Mouse (Mus musculus): ENCODE results near the gene Wdr31. TPM values are rescaled to one million over a fixed set of nuclear protein-coding genes. Genes with fewer than 3 reads are reported as not detected.

The Wdr31 gene
- total and polyA plus RNA-seq, 3 experiments: 0.52 to 2.0 (median 1.8) TPM

GRCm38 (mm10) chr4:62492682-62493081 lies 22.0 kb upstream of the Wdr31 start:
- TF ChIP-seq TAL1 (conservative IDR thresholded peaks at IDR 0.05; ENCODE audit: low read depth, low read length) (no peak), GATA1 (IDR thresholded peaks at IDR 0.05; ENCODE audit: borderline replicate concordance, low read length) (no peak), POLR2AphosphoS5 (IDR thresholded peaks at IDR 0.05; ENCODE audit: insufficient replicate concordance, low read depth, low read length) (no peak), CTCF (IDR thresholded peaks at IDR 0.05; ENCODE audit: low read depth, low read length) (no peak), GATA2 (IDR thresholded peaks at IDR 0.05; ENCODE audit: borderline replicate concordance, low read depth, low read length) (no peak)
- peaks cover 18% of the 10 kb centered on the region; the same call in 1 of the 2 replicates for H3K27me3 ChIP-seq (ENCODE audit: insufficient read depth, low read length)
- ATAC-seq (ENCODE audit: extremely low read depth, insufficient number of reproducible peaks, low FRiP score, poor library complexity, severe bottlenecking) (no peak), DNase-seq (ENCODE audit: low spot score) (no peak)
- H3K9me3 ChIP-seq (replicated peaks): no peaks in the 10 kb centered on the region
- H3K4me3 ChIP-seq (ENCODE audit: low read depth, low read length): no peak overlapping the region
- H3K36me3 ChIP-seq (replicated peaks): peaks cover 5% of the 10 kb centered on the region
- H3K4me1 ChIP-seq (ENCODE audit: insufficient read depth, low read depth, low read length): peaks cover 19% of the 10 kb centered on the region

DNA sequence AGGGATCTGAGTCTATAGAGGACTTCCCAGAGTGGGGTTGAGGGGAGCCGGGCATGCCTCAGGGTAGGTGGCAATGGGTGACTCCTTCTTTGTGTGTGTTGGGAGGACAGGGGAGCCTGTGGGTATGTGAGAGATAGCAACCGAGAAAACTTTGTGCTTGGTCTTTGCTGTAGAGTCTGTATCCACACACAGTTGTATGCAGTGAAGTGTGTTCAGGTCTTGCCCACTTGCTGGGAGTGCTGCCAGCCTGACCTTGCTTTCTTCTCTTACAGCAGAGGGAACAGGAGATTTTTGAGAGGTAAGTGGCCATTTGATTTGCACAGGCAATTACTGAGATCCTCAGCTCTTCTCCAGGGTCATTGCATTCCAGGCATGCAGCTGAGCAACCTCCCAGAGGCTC lies 17.2 kb upstream of the Wdr31 start:
- no peaks in the 10 kb centered on the region for H3K9me3 ChIP-seq (replicated peaks)
- ATAC-seq (ENCODE audit: extremely low read depth, insufficient number of reproducible peaks, low FRiP score, poor library complexity, severe bottlenecking): no peak
- TF ChIP-seq TAL1 (conservative IDR thresholded peaks at IDR 0.05; ENCODE audit: low read depth, low read length): no peak
- no peak for TF ChIP-seq CTCF (IDR thresholded peaks at IDR 0.05; ENCODE audit: low read depth, low read length)
- TF ChIP-seq GATA2 (IDR thresholded peaks at IDR 0.05; ENCODE audit: borderline replicate concordance, low read depth, low read length): no peak
- no peak for TF ChIP-seq POLR2AphosphoS5 (IDR thresholded peaks at IDR 0.05; ENCODE audit: insufficient replicate concordance, low read depth, low read length)
- TF ChIP-seq GATA1 (IDR thresholded peaks at IDR 0.05; ENCODE audit: borderline replicate concordance, low read length): no peak

DNA sequence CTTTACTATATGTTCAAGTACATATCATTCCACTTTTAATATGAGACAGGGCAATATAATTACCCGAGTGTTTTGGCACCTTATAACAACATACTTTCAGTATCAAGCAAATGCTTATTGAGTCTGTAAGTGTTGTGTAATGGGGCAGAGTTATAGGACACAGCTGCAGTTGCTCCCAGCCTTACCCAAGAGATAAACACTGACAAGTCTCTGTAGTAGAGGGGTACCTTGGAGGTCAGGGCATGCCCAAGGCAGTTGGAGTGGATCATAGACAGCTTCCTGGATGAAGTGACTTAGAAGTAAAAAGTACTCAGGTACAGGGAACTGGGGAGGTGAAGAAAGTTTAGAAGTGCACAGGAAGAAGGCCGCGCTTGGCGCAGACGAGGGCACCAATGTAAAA lies 16.5 kb upstream of the Wdr31 start:
- Histone ChIP-seq H3K4me3 (ENCODE audit: low read depth, low read length) (no peak overlapping the region), H3K4me1 (ENCODE audit: insufficient read depth, low read depth, low read length) (peaks cover 19% of the 10 kb centered on the region), H3K36me3 (replicated peaks) (no peaks in the 10 kb centered on the region), H3K9me3 (replicated peaks) (no peaks in the 10 kb centered on the region), H3K27me3 (ENCODE audit: insufficient read depth, low read length) (no peaks in the 10 kb centered on the region)
- TF ChIP-seq CTCF (IDR thresholded peaks at IDR 0.05; ENCODE audit: low read depth, low read length) (no peak), GATA2 (IDR thresholded peaks at IDR 0.05; ENCODE audit: borderline replicate concordance, low read depth, low read length) (no peak), GATA1 (IDR thresholded peaks at IDR 0.05; ENCODE audit: borderline replicate concordance, low read length) (no peak), POLR2AphosphoS5 (IDR thresholded peaks at IDR 0.05; ENCODE audit: insufficient replicate concordance, low read depth, low read length) (no peak), TAL1 (conservative IDR thresholded peaks at IDR 0.05; ENCODE audit: low read depth, low read length) (no peak)
- DNase-seq (ENCODE audit: low spot score) (no peak), ATAC-seq (ENCODE audit: extremely low read depth, insufficient number of reproducible peaks, low FRiP score, poor library complexity, severe bottlenecking) (no peak)

More for the DNA sequence above, 17.2 kb upstream of the Wdr31 start:
- no peak for DNase-seq (ENCODE audit: low spot score)
- Histone ChIP-seq H3K4me1 (ENCODE audit: insufficient read depth, low read depth, low read length) (peaks cover 19% of the 10 kb centered on the region), H3K27me3 (ENCODE audit: insufficient read depth, low read length) (peaks cover 6% of the 10 kb centered on the region; the same call in 1 of the 2 replicates), H3K36me3 (replicated peaks) (no peaks in the 10 kb centered on the region), H3K4me3 (ENCODE audit: low read depth, low read length) (no peak overlapping the region)

GRCm38 (mm10) chr4:62486162-62486696 lies 15.5 kb upstream of the Wdr31 start:
- DNase-seq (ENCODE audit: low spot score): no peak
- Histone ChIP-seq H3K36me3 (replicated peaks) (no peaks in the 10 kb centered on the region), H3K27me3 (ENCODE audit: insufficient read depth, low read length) (no peaks in the 10 kb centered on the region), H3K9me3 (replicated peaks) (no peaks in the 10 kb centered on the region), H3K4me1 (ENCODE audit: insufficient read depth, low read depth, low read length) (peaks cover 19% of the 10 kb centered on the region), H3K4me3 (ENCODE audit: low read depth, low read length) (no peak overlapping the region)
- TF ChIP-seq TAL1 (conservative IDR thresholded peaks at IDR 0.05; ENCODE audit: low read depth, low read length) (no peak), CTCF (IDR thresholded peaks at IDR 0.05; ENCODE audit: low read depth, low read length) (no peak), GATA2 (IDR thresholded peaks at IDR 0.05; ENCODE audit: borderline replicate concordance, low read depth, low read length) (no peak), POLR2AphosphoS5 (IDR thresholded peaks at IDR 0.05; ENCODE audit: insufficient replicate concordance, low read depth, low read length) (no peak), GATA1 (IDR thresholded peaks at IDR 0.05; ENCODE audit: borderline replicate concordance, low read length) (no peak)
- ATAC-seq (ENCODE audit: extremely low read depth, insufficient number of reproducible peaks, low FRiP score, poor library complexity, severe bottlenecking): no peak

DNA sequence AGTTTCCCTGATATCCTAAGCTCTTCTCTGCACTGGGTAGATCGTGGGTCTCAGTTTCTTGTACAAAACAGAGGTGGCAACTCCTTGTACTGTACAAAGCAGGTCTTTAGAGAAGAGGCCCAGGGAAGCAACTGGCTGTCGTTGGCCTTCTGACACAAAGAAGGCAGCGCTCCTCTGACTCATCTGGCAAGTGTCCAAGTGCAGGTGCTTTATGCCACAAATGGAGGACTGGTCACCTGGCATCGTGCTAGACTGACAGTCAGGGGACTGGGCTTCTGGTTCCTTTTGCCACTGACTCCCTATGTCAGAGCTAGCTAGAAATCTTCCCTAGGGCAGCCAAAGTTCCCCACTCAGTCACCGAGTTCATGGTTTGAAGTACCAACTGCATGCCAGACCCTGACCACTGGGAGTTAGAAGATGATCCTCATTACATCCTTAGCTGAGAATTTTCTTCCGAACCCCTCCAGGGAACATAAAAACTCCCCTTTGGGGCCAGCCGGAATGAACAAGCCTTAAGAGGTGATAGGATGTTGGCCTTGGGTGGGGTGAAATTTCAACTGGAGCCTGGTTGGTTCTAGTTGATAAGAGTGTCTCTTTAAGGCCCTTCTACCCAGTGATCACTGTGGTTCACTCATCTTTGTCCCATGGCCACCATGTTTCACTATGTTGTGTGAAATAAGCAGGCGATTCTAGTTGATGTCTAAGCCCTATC lies 14.9 kb upstream of the Wdr31 start:
- no peaks in the 10 kb centered on the region for H3K36me3 ChIP-seq (replicated peaks)
- no peaks in the 10 kb centered on the region for H3K27me3 ChIP-seq (ENCODE audit: insufficient read depth, low read length)
- H3K4me3 ChIP-seq (ENCODE audit: low read depth, low read length): no peak overlapping the region
- no peaks in the 10 kb centered on the region for H3K9me3 ChIP-seq (replicated peaks)
- no peak for TF ChIP-seq POLR2AphosphoS5 (IDR thresholded peaks at IDR 0.05; ENCODE audit: insufficient replicate concordance, low read depth, low read length)
- no peak for TF ChIP-seq CTCF (IDR thresholded peaks at IDR 0.05; ENCODE audit: low read depth, low read length)
- no peak for TF ChIP-seq GATA2 (IDR thresholded peaks at IDR 0.05; ENCODE audit: borderline replicate concordance, low read depth, low read length)
- TF ChIP-seq GATA1 (IDR thresholded peaks at IDR 0.05; ENCODE audit: borderline replicate concordance, low read length): no peak
- ATAC-seq (ENCODE audit: extremely low read depth, insufficient number of reproducible peaks, low FRiP score, poor library complexity, severe bottlenecking) (no peak), DNase-seq (ENCODE audit: low spot score) (no peak)
- peaks cover 22% of the 10 kb centered on the region for H3K4me1 ChIP-seq (ENCODE audit: insufficient read depth, low read depth, low read length)

DNA sequence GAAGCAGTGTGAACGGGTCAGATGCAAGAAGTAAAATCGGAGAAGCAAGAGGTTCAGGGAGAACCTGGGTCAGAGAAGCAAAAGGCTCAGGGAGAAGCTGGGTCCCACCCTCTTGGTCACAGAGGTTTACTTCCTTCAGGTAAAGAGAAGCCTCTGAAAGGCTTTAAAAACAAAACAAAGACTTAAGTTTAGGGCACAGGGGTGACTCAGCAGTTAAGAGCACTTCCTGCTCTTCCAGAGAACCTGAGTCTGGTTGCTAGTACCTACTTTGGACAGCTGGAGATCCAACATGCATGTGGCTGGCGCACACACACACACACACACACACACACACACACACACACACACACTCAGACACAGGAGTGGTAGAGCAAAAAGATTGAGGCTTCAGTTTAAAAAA lies 14.2 kb upstream of the Wdr31 start:
- no peak overlapping the region; the same call in 1 of the 2 replicates for H3K4me3 ChIP-seq (ENCODE audit: low read depth, low read length)
- peaks cover 22% of the 10 kb centered on the region for H3K4me1 ChIP-seq (ENCODE audit: insufficient read depth, low read depth, low read length)
- DNase-seq (ENCODE audit: low spot score) (no peak), ATAC-seq (ENCODE audit: extremely low read depth, insufficient number of reproducible peaks, low FRiP score, poor library complexity, severe bottlenecking) (peak; percentile 45)
- TF ChIP-seq GATA1 (IDR thresholded peaks at IDR 0.05; ENCODE audit: borderline replicate concordance, low read length): no peak
- TF ChIP-seq POLR2AphosphoS5 (IDR thresholded peaks at IDR 0.05; ENCODE audit: insufficient replicate concordance, low read depth, low read length): no peak
- no peak for TF ChIP-seq TAL1 (conservative IDR thresholded peaks at IDR 0.05; ENCODE audit: low read depth, low read length)
- TF ChIP-seq GATA2 (IDR thresholded peaks at IDR 0.05; ENCODE audit: borderline replicate concordance, low read depth, low read length): no peak
- no peak for TF ChIP-seq CTCF (IDR thresholded peaks at IDR 0.05; ENCODE audit: low read depth, low read length)
- no peaks in the 10 kb centered on the region for H3K27me3 ChIP-seq (ENCODE audit: insufficient read depth, low read length)
- H3K9me3 ChIP-seq (replicated peaks): no peaks in the 10 kb centered on the region
- H3K36me3 ChIP-seq (replicated peaks): no peaks in the 10 kb centered on the region
